Mouse (Mus musculus): ENCODE results near the gene Zranb3.

GRCm38 (mm10) chr1:128102251-128102640 is 601 bp downstream of the Zranb3 start:
- TF ChIP-seq CTCF (IDR thresholded peaks at IDR 0.05; ENCODE audit: low read depth), result no peak
- peak; percentile 59; the same call in 1 of the 2 replicates for TF ChIP-seq EP300 (IDR thresholded peaks at IDR 0.05; ENCODE audit: low read depth)

All from liver, postnatal 0 days (tissue).